Mouse (Mus musculus): ENCODE measurements around the gene Fam92a.
"Not testable (repeated sequence)": the region's sequence is repeated elsewhere in the genome, so short reads cannot be mapped to it uniquely, and the experiment has no call there.

Fam92a gene

DNA sequence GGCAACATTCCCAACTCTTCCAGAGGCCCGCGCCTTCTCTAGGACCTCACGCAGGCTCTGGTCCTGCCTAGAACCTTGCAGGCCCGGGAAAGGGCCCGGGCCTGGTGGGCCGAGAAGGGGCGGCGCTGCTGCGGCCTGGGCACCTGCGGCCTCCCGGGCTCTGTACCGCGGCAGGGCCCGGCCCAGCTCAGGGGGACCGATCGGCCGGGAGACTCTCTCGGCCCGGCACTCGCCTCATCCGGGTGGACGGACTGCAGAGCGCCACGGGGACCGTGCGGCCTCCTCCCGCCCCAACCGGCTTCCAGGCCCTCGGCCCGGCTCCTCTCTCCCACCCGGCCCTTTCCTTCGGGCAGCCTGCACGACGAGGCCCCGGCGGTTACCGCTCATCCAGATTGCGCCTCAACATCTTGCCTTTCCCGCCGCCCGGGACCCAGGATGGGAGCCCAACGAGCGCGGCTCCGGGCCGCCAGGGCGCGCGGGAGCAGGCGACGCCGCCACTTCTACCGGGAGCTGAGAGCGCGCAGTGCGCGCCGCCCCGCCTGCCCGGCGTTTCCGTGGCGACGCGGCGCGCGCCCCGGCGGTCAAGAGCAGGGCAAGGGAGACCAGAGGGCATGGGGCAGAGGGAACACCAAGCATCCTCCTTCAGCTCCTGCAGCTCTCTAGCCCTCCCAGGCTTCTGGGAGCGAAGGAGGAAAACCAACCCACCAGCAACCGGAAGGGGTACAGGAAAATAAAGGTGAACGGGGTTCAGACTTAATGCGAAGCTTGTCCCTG, at the start of gene Fam92a:
Gene Fam92a, minus strand, starts transcription at position 698 of the 774 bp plus-strand sequence.
- DNase-seq (ENCODE audit: inconsistent ontology term) = peak; percentile 88

DNA sequence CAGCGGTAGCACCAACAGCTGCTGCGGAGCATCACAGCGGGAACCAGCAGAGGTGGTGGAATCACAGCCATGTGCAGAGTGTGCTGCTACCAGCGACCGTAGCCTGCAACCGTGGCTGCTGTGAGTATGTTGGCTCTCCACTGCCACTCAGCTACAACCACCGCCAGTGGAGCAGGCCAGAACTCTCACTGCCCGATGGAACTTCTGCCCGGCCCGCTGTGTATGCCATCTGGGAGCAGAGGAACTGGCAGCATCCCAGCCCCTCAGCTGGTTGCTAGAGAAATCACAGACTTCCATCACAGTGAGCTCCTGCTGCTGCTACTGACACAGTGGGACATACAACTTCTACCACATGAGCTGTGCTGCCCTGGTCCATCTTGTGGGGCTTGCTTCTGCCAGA, 7.2 kb upstream of the Fam92a start:
- no peak for DNase-seq (ENCODE audit: inconsistent ontology term)

DNA sequence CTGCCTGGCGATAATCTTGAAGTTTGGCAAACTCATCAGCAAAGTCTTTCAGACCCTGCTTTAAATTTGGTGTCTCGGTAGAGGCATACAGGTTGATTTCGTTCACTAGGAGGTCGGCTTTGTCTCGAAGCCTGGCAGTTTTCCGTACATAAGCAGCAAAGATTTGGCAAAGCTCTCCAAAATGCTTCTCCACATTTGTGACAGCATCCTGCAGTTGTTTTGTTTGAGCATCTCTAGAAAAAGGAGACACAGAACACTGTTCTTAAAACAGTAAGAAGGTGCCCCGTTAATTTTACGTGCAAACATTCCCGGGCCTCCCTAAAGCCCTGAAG, 863 bp downstream of the Fam92a start:
- DNase-seq (ENCODE audit: inconsistent ontology term) = no peak

DNA sequence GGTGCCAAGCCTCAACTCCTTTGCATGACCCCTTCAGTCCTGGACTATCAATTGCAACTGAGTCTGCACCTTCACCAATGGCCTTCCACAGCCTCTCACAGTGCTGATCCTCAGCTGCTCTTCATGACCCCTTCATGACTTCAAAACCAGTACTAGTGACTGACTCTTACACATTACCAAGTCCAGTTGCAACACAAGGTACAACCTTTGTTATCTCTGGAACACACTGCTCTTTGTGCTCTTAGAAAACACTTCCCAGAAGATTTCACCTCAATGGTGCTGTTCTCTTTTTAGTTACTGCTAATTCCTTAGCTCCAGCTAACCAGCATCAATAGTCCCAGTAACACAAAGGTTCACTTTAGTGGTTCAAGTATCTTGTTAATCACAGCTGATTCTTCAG, 24.2 kb downstream of the Fam92a start:
- DNase-seq (ENCODE audit: inconsistent ontology term) = no peak

DNA sequence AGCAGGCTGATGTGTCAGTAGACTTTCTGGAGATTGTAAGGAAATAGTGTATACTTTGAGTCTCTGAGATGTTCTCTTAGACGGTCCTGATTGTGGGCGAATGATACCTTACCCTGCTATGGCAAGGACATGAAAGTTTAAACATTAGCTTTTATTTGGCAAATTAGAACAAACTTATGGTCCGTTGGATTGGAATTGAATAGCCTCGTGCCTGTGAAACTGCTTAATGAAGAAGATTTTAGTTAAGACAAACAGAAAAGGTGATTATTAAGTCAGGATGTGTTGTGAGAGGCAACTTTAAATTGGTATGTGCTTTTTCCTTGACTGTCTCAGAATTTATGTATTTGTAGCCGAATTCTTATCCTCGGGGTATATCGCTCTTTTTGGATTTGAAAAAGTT, 30.3 kb downstream of the Fam92a start:
- not testable (repeated sequence) for DNase-seq (ENCODE audit: inconsistent ontology term)

DNA sequence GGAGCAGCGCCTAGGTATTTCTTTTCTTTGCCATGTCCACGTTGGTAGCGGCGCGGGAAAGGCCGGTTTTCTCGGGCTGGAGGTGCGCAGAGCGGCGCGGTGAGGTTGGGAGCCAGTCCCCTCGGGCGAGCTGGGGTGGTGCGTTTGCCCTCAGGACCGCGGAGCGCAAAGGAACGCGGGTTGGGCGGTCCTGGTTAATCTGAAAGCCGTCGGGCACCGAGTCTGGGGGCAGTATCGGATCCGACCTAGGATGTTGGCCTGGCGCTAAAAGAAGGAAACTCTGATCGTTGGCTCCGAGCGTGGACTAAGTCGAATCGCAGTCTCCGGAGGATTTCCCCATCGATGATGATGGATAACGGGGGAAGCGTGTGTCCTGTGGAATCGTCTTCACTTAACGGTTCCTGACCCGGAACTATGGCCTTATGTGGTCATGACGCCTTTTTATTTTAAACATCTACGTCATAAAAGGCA, 31.2 kb downstream of the Fam92a start:
- peak; percentile 28 for DNase-seq (ENCODE audit: inconsistent ontology term)

DNA sequence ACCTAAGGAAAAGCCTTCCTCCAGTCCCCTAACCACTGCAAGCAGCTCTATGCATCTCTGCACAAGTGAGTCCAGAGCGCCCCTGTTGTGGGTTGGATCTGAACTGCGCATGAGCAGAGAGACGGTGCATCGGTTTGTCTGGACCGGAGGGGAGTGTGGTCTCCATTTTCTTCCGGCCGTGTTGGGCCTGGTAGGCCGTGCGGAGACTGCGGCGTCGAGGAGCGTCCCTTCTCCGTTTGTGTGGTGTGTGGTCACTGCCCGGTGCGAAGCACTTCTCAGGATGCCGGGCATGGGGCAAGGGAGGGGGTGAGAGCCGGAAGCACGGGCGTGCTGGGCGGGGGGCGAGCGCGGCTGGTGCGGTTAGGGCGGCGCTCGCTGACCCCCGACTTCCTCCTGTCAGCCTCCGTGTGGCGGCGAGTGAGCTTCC, 31.7 kb downstream of the Fam92a start, which contains the start of gene Rbm12b1:
Gene Rbm12b1, plus strand, starts transcription at position 124 of the 427 bp plus-strand sequence.
- DNase-seq (ENCODE audit: inconsistent ontology term) = peak; percentile 80
